ENCODE assay signal across 13 mouse cellular contexts in genomic region chr1:46937641-46938040, GRCm38 (mm10). TPM values are rescaled to one million over a fixed set of nuclear protein-coding genes. Genes with fewer than 3 reads are reported as not detected.
DNase-seq lines count a peak whose midpoint lies in the region.
"Had no signal": no experiment of that assay in that cellular context is flagged by ENCODE, and none has a peak within 500 bp of the region (broad histone marks: within the 10 kb centered on the region; RNA-seq: fewer than 3 reads in every experiment).

No protein-coding gene starts in this region.

- peak; percentile 49 for DNase-seq in heart, adult 11 months
- DNase-seq in heart, adult 18-20 months, result no peak
- peak; percentile 63 for DNase-seq in right cerebral cortex, adult 18-20 months
- DNase-seq in right cerebral cortex, postnatal 10 days (ENCODE audit: low spot score in 2 of 2), result no peak
- DNase-seq in fibroblast of lung, adult 2 months (ENCODE audit: low read depth), result peak; percentile 9
- DNase-seq in telencephalon, adult 2 months (ENCODE audit: low read depth, low spot score), result peak; percentile 89
- no peak for DNase-seq in adrenal gland, postnatal 4 days (ENCODE audit: low spot score in 2 of 2)
- DNase-seq: adrenal gland, postnatal 14 days; cerebellum, adult 2 months; cerebellum, postnatal 10 days; gastrocnemius, postnatal 36 days; heart, adult 2 months; heart, postnatal 14 days had no signal

RNA-seq across cellular contexts. Expression of gene Slc39a10, which starts 45.0 kb away (rescaled TPM):
- 1 to 10 TPM; 8.3 to 9.3 TPM for total RNA-seq in heart, adult 18-20 months (2021)
- 10 to 100 TPM; 23.2 to 27.4 TPM for total RNA-seq in adrenal gland, postnatal 4 days (2021)

Comparison
In these comparisons a context has a peak if more than half of its experiments do, and no peak if none do; other contexts are left out.
1. DNase-seq: peak in heart, adult 11 months (single experiment), right cerebral cortex, adult 18-20 months (single experiment), fibroblast of lung, adult 2 months (single experiment) and telencephalon, adult 2 months (single experiment); none in heart, adult 18-20 months (0 of 2), right cerebral cortex, postnatal 10 days (0 of 2) and adrenal gland, postnatal 4 days (0 of 2).